Mouse (Mus musculus): Measurements from ENCODE around the gene Tulp3. TPM values are rescaled to one million over a fixed set of nuclear protein-coding genes. Genes with fewer than 3 reads are reported as not detected.

The Tulp3 gene
- total and polyA plus RNA-seq, 3 experiments = 3.7 to 13.1 (median 5.5) TPM

GRCm38 (mm10) chr6:128337467-128337866 is 18.2 kb downstream of the Tulp3 start:
- TF ChIP-seq NRF1 (IDR thresholded peaks at IDR 0.05; ENCODE audit: low read depth, low read length) = no peak
- no peak for TF ChIP-seq IRF4 (IDR thresholded peaks at IDR 0.05; ENCODE audit: low read depth, low read length)
- TF ChIP-seq BHLHE40 (IDR thresholded peaks at IDR 0.05; ENCODE audit: low read depth, low read length) = no peak
- no peak for TF ChIP-seq TBP (conservative IDR thresholded peaks at IDR 0.05; ENCODE audit: low read depth, low read length)
- TF ChIP-seq MEF2A (IDR thresholded peaks at IDR 0.05; ENCODE audit: borderline replicate concordance, low read depth, low read length) = no peak
- no peak for TF ChIP-seq MAX (IDR thresholded peaks at IDR 0.05; ENCODE audit: low read length)
- no peak for TF ChIP-seq MAFK (IDR thresholded peaks at IDR 0.05; ENCODE audit: insufficient replicate concordance, low read length)
- TF ChIP-seq ETS1 (conservative IDR thresholded peaks at IDR 0.05; ENCODE audit: low read depth, low read length) = no peak
- no peak for TF ChIP-seq ZKSCAN1 (IDR thresholded peaks at IDR 0.05; ENCODE audit: borderline replicate concordance, low read depth, low read length)
- TF ChIP-seq ELF1 (IDR thresholded peaks at IDR 0.05; ENCODE audit: low read depth, low read length) = no peak
- TF ChIP-seq EP300 (IDR thresholded peaks at IDR 0.05; ENCODE audit: low read length) = no peak
- no peak for TF ChIP-seq RAD21 (IDR thresholded peaks at IDR 0.05; ENCODE audit: low read depth, low read length)
- no peak for TF ChIP-seq POLR2AphosphoS2 (IDR thresholded peaks at IDR 0.05; ENCODE audit: low read depth, low read length)
- TF ChIP-seq MXI1 (IDR thresholded peaks at IDR 0.05; ENCODE audit: low read depth, low read length) = no peak
- TF ChIP-seq POLR2A (IDR thresholded peaks at IDR 0.05; ENCODE audit: low read depth, low read length) = no peak
- Histone ChIP-seq H3K79me2 (replicated peaks; ENCODE audit: control insufficient read depth, extremely low read depth, insufficient read depth, poor library complexity, severe bottlenecking) (no peaks in the 10 kb centered on the region), H3K4me2 (ENCODE audit: insufficient read depth, low read depth, poor library complexity, severe bottlenecking) (no peak overlapping the region), H3K4me1 (ENCODE audit: control insufficient read depth in 1 of 2, insufficient read depth in 2 of 2) (peaks cover 0 to 12% of the 10 kb centered on the region in 2 experiments; a peak in 2 of 4 replicates), H3K9me3 (replicated peaks; ENCODE audit: low read length) (no peaks in the 10 kb centered on the region), H3K9ac (ENCODE audit: insufficient read depth, low read depth) (no peak overlapping the region), H3K36me3 (replicated peaks in 1 of 2; ENCODE audit: control insufficient read depth in 1 of 2, insufficient read depth in 1 of 2, low read length in 1 of 2) (peaks cover 2 to 49% of the 10 kb centered on the region in 2 experiments), H3K27ac (ENCODE audit: insufficient read depth, low read depth) (no peak overlapping the region), H3K27me3 (replicated peaks) (no peaks in the 10 kb centered on the region), H3K4me3 (replicated peaks in 1 of 3; ENCODE audit: low read depth in 2 of 3, low read length in 2 of 3, poor library complexity in 1 of 3) (no peak overlapping the region)
- dilution Hi-C loops (cut with MboI; ENCODE audit: extremely low pct_ligation_motif_present, extremely low pct_unique_long_range_greater_than_20kb, low sequenced_read_pairs) = no loop called here
- no peak for DNase-seq (ENCODE audit: extremely low read depth)
- in situ Hi-C loops (cut with MboI; ENCODE audit: low pct_ligation_motif_present, low pct_unique_long_range_greater_than_20kb, low sequenced_read_pairs) = no loop called here

DNA sequence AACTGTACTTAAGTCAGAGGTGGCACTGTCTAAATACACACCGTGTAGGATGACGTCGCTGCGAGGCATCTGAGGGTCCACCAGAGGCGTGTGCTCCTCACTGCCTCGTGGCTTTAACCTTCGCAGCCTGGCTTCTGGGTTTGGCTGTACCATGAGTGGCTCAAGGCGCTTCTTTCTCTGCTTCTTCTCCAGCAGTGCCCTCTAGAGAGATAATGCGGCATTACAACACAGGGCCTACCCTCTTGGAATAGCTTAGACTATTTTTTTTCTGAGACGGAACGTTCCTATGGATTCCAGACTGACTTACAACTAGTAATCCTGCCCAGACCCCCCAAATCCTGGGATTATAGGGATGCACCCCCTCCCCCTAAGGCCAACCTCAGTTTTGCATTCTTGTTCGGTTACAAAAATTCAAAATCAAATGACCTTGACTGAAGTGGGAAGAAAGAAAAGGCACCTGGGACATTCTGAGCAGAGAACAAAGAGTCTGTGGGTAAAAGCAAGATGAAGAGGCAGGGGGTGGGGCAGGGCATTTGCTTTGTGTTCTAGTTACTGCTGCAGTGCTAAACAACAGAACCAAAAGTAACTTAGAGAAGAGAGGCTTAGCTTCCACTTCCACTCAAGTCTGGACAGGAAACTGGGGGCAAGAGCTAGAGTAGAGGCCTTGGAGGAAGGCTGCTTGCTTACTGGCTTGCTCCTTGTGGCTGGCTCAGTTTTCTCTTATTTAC is 21.1 kb downstream of the Tulp3 start:
- Histone ChIP-seq H3K36me3 (replicated peaks in 1 of 2; ENCODE audit: control insufficient read depth in 1 of 2, insufficient read depth in 1 of 2, low read length in 1 of 2) (peaks cover 4 to 51% of the 10 kb centered on the region in 2 experiments), H3K4me1 (ENCODE audit: control insufficient read depth in 1 of 2, insufficient read depth in 2 of 2) (peaks cover 0 to 12% of the 10 kb centered on the region in 2 experiments; a peak in 2 of 4 replicates), H3K9me3 (replicated peaks; ENCODE audit: low read length) (peaks cover 2% of the 10 kb centered on the region), H3K9ac (ENCODE audit: insufficient read depth, low read depth) (no peak overlapping the region), H3K27me3 (replicated peaks) (no peaks in the 10 kb centered on the region), H3K4me3 (replicated peaks in 1 of 3; ENCODE audit: low read depth in 2 of 3, low read length in 2 of 3, poor library complexity in 1 of 3) (no peak overlapping the region), H3K79me2 (replicated peaks; ENCODE audit: control insufficient read depth, extremely low read depth, insufficient read depth, poor library complexity, severe bottlenecking) (no peaks in the 10 kb centered on the region), H3K4me2 (ENCODE audit: insufficient read depth, low read depth, poor library complexity, severe bottlenecking) (no peak overlapping the region), H3K27ac (ENCODE audit: insufficient read depth, low read depth) (no peak overlapping the region)
- DNase-seq (ENCODE audit: extremely low read depth) = peak; percentile 77
- in situ Hi-C loops (cut with MboI; ENCODE audit: low pct_ligation_motif_present, low pct_unique_long_range_greater_than_20kb, low sequenced_read_pairs) = no loop called here
- dilution Hi-C loops (cut with MboI; ENCODE audit: extremely low pct_ligation_motif_present, extremely low pct_unique_long_range_greater_than_20kb, low sequenced_read_pairs) = no loop called here
- TF ChIP-seq HCFC1 (IDR thresholded peaks at IDR 0.05; ENCODE audit: low read depth, low read length) (no peak), ZMIZ1 (IDR thresholded peaks at IDR 0.05; ENCODE audit: low read depth, low read length) (no peak), ZNF384 (IDR thresholded peaks at IDR 0.05; ENCODE audit: low read depth, low read length) (peak; percentile 43), CHD2 (IDR thresholded peaks at IDR 0.05; ENCODE audit: low read length) (no peak), IRF4 (IDR thresholded peaks at IDR 0.05; ENCODE audit: low read depth, low read length) (no peak), POLR2A (IDR thresholded peaks at IDR 0.05; ENCODE audit: low read depth, low read length) (no peak), JUN (IDR thresholded peaks at IDR 0.05; ENCODE audit: insufficient read depth, low read depth, low read length) (no peak), MYC (IDR thresholded peaks at IDR 0.05; ENCODE audit: low read depth, low read length) (0 out of 2 replicates have a peak, but pooled peaks have one; percentile 55), PAX5 (IDR thresholded peaks at IDR 0.05; ENCODE audit: low read length) (no peak), BHLHE40 (IDR thresholded peaks at IDR 0.05; ENCODE audit: low read depth, low read length) (no peak), ELF1 (IDR thresholded peaks at IDR 0.05; ENCODE audit: low read depth, low read length) (no peak), RAD21 (IDR thresholded peaks at IDR 0.05; ENCODE audit: low read depth, low read length) (peak; percentile 61), MEF2A (IDR thresholded peaks at IDR 0.05; ENCODE audit: borderline replicate concordance, low read depth, low read length) (no peak), JUND (conservative IDR thresholded peaks at IDR 0.05; ENCODE audit: low read depth, low read length) (no peak), UBTF (IDR thresholded peaks at IDR 0.05; ENCODE audit: low read depth, low read length) (no peak), TBP (conservative IDR thresholded peaks at IDR 0.05; ENCODE audit: low read depth, low read length) (no peak), CHD1 (IDR thresholded peaks at IDR 0.05; ENCODE audit: low read depth, low read length) (no peak), GABPA (IDR thresholded peaks at IDR 0.05; ENCODE audit: insufficient replicate concordance, low read depth, low read length) (no peak), SMC3 (IDR thresholded peaks at IDR 0.05; ENCODE audit: low read depth, low read length) (peak; percentile 44), NRF1 (IDR thresholded peaks at IDR 0.05; ENCODE audit: low read depth, low read length) (no peak), CTCF (conservative IDR thresholded peaks at IDR 0.05 in 1 of 2, IDR thresholded peaks at IDR 0.05 in 1 of 2; ENCODE audit: low read depth in 2 of 2, low read length in 2 of 2) (peak; percentile 78 to 85), MXI1 (IDR thresholded peaks at IDR 0.05; ENCODE audit: low read depth, low read length) (no peak), USF2 (conservative IDR thresholded peaks at IDR 0.05; ENCODE audit: low read depth, low read length) (no peak)
